Mouse (Mus musculus): Measurements from ENCODE around the gene D630003M21Rik.

GRCm38 (mm10) chr2:158216510-158216909, 12.5 kb downstream of the D630003M21Rik start:
- TF ChIP-seq EP300 (optimal IDR thresholded peaks at IDR 0.05) (no peak), CTCF (IDR thresholded peaks at IDR 0.05; ENCODE audit: low read depth) (no peak)
